Mouse (Mus musculus) erythroblast, embryonic 14.5 days (primary cell): ENCODE measurements around the gene Itm2b.

ENCODE experiments used
- GATA1 ChIP-seq: IDR thresholded peaks from 2 replicates; pipeline ENCODE4 v1.6.1; 2012; ENCODE audit warnings: low read length, inconsistent platforms, mixed read lengths
- TAL1 ChIP-seq: IDR thresholded peaks from 3 replicates; pipeline ENCODE4 v1.6.1; 2012; ENCODE audit warnings: low read length, inconsistent platforms, mixed read lengths

GRCm38 (mm10) chr14:73325456-73326381 lies 59.4 kb downstream of the Itm2b start, which contains the start of gene Rb1:
- no peak for TF ChIP-seq GATA1
- TF ChIP-seq TAL1: no peak
